Mouse (Mus musculus) heart, postnatal 0 days (tissue): ENCODE data around the gene Acod1.

Experiments
- CTCF ChIP-seq: IDR thresholded peaks from 2 replicates; pipeline ENCODE4 v1.5.1; 2016; ENCODE audit warnings: antibody characterized with exemption, control low read depth, low read depth
- EP300 ChIP-seq: IDR thresholded peaks from 2 replicates; pipeline ENCODE4 v1.6.1; 2016; ENCODE audit warnings: antibody characterized with exemption, low read depth

- TF ChIP-seq CTCF = no peak
- TF ChIP-seq EP300 = no peak
These were observed 28.4 kb downstream of the Acod1 start for GRCm38 (mm10) chr14:103075166-103075565.
